Mouse (Mus musculus): ENCODE measurements at regions not wholly inside any gene's neighbourhood (a gene's known extent, or its start where the extent isn't known, plus 50 kb on each side); places are given as distances from the start of the nearest gene placed in this dataset.

DNA sequence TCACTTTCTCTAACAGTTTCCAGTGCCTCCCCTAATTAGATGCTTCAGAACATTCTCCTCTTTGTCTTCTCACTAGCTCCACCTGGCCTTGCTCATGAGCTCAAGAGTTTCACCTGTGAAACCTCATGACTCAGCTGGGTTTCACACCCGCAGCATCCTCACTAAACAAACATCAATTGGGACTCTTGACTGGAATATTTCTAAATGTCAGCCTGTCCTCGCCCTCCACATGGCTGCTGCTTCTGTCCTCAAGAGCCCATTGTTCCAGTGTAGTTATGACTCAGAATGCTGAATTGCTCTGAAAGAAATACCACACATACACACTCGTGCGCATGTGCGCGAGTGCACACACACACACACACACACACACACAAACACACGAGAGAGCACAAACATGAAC is 407.2 kb downstream of the Prss52 start:
- ATAC-seq (ENCODE audit: insufficient number of reproducible peaks, low FRiP score, low TSS enrichment): no peak

DNA sequence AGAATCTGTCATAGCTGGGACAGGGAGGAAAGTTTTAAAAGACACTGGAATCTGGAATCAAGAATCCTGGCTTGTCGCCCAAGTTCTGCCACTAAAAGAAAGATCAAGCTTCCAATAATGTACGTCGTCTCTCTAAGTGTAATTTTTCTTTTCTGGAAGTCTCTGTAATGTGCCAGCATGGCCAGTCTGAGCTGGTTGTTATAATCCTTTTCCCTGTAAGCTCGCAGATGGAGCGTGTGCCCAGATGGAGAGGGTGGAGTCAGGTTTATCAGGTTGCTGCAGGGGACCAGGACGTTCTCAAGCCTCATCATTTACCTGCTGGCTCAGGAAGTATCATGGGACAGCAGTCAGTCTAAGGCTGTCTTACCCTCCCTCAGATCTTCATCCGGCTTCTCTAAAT is 408.6 kb downstream of the Prss52 start:
- peak; percentile 52; the same call in 1 of the 2 replicates for ATAC-seq (ENCODE audit: insufficient number of reproducible peaks, low FRiP score, low TSS enrichment)

DNA sequence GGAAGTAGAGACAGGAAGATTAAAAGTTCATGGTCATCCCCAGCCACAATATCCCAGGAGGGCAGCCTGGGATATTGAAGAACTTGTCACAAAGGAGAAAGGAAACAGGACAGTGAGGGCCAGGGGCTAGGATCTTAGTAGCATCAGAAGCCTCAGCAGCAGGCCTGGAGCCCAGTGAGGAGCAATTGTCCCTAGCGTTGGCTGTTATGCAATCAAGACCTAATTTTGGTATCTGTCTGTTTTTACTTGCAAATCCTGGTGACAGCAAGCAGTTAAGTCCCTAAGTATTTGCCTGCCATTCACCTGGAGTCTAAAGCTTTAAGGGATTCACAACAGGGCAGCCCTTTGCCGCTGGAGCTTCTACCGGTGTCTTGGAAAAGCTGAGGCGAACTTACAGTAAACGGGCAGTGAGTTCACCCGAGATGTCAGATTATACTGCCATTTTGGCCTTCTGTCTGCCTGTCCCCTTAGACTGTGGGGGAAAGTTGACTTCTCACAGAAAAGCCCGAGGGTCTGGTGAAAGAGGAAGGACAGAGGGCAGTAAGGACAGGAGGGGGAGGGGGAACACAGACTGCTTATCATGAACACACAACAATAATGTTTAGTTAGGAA is 413.6 kb downstream of the Prss52 start:
- ATAC-seq (ENCODE audit: insufficient number of reproducible peaks, low FRiP score, low TSS enrichment): no peak

DNA sequence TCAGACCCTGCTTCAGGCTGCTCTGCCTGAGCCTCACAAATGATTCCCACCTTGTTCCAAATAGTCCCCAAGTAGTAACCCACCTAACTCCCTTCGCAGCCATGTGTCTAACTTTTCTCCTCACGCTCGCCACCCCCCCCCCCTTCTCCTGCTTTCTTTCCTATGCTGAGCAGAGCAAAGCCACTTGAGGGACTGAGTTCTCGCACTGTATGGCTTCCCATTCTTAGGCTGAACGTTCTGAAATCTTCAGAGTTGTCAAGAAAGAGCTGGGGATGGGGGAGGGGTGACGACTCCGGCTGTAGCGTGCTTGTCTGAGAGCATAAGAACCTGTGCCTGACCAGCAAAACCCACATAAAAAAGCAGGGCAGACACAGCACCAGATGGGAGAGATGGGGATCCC is 420.6 kb downstream of the Prss52 start:
- ATAC-seq (ENCODE audit: insufficient number of reproducible peaks, low FRiP score, low TSS enrichment): no peak

DNA sequence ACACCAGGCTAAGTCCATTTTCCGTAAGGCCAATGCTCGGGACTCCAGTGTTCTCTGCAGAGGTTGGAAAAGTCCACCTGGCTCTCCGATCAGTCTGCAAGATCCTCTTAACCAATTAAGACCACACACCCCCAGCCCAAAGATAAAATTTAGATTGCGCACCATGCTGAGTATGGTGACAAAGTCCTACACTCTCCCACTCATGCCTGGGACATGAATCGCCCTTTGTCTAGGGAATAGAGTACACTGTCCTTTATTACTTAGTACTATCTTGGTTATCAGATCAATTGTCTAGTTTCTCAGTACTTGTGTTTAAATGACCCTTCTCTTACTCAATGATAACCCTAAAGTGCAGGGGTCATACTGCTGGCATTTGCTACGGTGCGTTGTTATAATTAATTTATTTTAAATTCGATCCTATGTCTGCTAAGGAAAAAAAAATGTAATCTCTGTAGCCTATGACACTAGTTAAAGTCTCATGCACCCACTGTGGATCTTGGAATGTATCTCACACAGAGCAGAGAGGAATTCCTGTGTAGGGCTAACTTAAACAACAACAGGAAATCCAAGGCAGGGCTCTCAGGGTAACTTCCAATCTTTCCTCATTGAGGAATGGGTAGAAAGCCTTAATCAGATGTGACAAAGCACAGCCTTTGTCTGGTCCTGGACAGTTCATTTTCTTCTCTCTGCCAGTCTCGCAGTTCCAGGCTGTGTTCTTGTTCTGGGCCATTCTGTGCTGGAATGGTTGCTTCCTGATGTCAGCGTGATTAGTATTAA is 421.4 kb downstream of the Prss52 start:
- no peak for ATAC-seq (ENCODE audit: insufficient number of reproducible peaks, low FRiP score, low TSS enrichment)

DNA sequence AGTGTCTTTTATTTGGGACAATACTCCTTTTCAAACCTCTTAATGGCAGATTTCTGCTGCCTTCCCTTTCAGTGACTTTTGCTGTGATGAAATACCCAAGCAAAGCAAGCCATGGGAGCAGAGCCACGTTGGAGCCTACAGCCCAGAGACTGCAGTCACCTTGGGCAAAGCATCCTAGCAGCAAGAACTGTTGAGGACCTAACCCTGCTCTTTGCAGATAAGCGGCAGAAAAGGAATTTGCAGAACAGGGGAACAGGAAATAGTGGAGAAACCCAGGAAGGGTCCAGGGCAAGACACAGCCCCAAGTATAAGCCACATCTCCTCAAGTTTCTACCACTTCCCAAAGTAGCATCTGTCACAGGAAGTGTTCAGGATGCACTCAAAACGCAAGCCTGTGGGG is 426.5 kb downstream of the Prss52 start:
- ATAC-seq (ENCODE audit: insufficient number of reproducible peaks, low FRiP score, low TSS enrichment): no peak

DNA sequence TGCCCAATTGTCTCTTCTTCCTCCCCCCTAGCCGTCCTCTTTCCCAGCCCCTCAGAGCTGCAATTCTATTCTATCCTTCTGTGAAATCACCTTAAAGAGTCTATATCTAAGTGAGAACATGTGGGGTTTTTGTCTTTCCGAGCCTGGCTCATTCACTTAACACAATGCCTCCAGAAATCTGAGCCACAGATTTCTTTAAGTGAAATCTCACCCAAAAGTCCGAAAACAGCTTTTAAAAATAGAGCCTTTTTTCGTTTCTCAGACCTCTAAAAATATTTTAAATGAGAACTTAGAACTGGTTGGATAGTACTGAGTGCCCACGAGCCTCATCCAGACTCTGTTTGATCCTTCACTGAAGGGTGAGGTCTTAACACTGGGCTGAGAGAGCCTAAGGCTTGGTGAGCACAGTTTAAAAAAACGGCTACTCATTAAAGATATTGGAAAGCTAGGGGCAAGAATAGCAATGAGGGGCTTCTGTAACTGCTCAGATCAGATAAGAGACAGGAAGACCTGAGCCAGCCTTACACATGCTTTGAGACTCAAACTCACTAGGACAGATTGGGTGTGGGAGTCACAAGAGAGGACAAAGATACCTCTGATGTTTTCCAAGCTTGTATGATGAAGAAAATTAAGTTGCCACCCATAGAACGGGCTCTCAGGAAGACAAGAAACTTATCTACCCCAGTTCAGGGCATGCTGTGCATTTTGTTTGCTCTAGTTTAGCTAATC is 427.3 kb downstream of the Prss52 start:
- ATAC-seq (ENCODE audit: insufficient number of reproducible peaks, low FRiP score, low TSS enrichment): no peak

DNA sequence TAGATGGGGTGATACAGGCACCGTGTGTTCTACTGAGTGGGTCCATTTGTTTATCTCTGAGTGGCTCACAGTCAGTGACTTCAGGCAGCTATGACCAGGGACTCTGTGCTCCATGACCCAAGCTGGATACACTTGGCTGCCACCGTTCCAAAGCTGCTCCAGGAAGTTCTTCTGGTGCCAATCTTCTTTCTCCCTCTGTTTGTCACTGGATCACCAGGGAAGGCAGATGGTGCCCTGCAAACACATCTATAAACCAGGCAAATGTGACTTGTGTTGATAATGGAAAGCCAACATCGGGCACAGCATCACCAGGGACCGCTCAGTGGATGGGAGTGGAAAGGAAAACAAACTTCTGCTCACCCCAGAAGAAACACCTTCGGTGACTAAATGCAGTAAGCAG is 428.3 kb downstream of the Prss52 start:
- no peak for ATAC-seq (ENCODE audit: insufficient number of reproducible peaks, low FRiP score, low TSS enrichment)

DNA sequence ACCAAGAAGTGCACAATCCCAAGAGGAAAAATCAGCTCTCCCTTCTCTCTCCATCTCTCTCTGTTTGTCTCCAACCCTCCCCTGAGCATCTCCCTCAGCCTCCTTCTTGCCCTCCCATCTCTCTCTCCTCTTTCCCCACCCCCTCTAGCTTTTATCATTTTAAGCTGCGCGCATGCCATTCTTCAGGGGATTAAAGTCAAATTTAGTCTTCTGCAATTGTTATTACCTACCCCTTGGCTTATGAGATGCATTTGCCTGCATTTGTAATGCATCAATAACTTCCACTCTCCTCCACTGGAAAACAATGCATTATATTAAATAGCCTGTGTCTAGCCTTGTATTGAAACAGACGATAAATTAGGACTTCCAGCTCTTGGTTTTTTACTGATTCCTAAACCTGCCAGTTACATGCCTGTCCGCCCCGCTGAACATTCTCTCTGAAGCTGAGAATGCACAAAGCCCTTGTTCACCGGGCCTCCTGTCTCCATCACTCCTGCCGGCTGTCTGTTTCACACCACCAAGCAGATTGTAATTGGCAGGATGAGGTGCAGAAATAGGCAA is 429.6 kb downstream of the Prss52 start:
- peak; percentile 66; the same call in 1 of the 2 replicates for ATAC-seq (ENCODE audit: insufficient number of reproducible peaks, low FRiP score, low TSS enrichment)

DNA sequence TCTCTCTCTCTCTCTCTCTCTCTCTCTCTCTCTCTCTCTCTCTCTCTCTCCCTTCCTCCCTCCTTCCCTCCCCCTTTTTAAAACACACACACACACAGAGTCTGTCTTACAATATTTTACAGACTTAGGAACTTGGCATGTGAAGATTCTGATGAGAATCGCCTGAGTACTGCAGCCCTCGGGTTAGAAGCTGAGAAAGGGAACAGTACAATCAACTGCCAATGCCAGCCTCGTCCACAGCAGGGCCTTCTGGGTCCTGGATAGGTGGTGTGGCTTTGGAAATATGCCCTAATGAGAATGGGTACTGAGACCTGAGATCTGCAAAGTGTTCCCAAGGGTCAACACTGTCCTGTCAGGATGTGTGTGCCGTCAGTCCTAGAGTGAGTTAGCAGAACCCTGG is 430.1 kb downstream of the Prss52 start:
- ATAC-seq (ENCODE audit: insufficient number of reproducible peaks, low FRiP score, low TSS enrichment): peak; percentile 49; the same call in 1 of the 2 replicates

DNA sequence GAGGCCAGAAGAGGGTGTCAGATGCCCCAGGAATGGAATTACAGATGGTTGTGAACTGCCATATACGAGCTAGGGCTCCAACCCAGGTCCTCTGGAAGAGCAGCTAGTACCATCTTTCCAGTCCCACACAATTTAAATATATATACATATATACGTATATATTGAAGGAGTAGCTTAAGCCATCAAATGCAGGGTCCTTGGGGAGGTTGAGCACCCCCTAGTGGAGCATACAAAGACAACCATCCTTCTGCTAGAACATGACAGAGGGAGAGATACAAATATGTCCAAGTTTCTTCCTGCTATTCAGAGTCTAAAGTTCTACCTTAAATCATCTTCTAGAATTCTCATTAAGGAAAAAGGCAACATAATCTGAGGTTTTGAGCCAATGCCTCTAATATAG is 435.4 kb downstream of the Prss52 start:
- no peak for ATAC-seq (ENCODE audit: insufficient number of reproducible peaks, low FRiP score, low TSS enrichment)

DNA sequence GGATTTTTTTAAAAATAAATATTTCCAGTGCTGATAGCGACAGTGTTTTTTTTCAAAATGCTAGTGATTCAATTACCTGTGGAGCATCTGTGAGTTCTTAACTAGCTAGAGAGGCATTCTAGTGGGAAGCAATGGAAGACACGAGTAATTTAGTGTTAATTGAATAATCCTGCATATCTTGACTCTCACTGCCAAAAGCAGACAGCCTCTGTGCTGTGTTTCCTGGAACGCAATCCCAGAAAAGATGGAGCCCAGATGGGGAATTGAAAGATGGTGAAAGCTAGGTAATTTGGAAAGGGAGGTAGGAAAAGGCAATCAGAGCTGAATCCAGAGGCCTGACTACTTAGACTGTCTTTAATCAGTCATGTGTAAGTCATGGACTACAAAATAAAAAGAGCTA is 441.0 kb downstream of the Prss52 start:
- no peak for ATAC-seq (ENCODE audit: insufficient number of reproducible peaks, low FRiP score, low TSS enrichment)

DNA sequence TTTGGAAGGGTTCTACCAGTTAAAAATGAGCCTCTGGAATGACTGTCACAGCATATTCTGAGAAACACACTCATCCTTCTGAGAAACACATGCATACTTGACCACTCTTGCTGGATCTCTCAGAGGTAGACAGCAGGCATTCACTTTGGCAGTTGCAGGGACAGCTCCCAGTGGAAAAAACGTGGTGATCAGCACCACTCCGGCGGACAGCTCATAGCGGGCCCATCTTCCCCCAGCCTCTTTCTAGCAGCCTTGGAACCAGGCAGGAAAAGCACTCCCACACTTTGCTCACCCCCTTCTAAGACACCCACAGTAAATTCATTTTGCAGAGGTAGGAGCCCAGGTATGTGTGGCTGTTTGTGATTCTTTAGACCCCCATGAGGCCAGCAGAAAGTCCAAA is 442.7 kb downstream of the Prss52 start:
- ATAC-seq (ENCODE audit: insufficient number of reproducible peaks, low FRiP score, low TSS enrichment): no peak

DNA sequence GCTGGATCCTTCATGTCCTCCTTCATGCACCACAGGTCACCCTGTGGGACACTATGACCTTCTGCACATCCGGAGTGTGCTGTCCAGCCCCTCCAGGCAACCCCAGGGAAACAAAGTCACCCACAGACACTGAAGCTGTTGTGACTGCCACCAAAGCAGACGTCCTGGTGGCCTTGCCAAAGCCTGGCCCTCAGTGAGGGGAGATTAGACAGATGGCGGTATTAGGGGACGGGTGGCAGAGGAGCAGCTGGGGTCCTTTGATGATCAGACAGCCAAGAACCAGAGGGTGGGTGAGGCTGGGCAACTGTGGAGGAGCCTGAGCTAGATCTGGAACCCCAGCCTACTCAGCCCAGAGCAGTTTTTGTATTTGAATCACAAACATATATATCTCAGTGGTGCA is 448.9 kb downstream of the Prss52 start:
- no peak for ATAC-seq (ENCODE audit: insufficient number of reproducible peaks, low FRiP score, low TSS enrichment)

DNA sequence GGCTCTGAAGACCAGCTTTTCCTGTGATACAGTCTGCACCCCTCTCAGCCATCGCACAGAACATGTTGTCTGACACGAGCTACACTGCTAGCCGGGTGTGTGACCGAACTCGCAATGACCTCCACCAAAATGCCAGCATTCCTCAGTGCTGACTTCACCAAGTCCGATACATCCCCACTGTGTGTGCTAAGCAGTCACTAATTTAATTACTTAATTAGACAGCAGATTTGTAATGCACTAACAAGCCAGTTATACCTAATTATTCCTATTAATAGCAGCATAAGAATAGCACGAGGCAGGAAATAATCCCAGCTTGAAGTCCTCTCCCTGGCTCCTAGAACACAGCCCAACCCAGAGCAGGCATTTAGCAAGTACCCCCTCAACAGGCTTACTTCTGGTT is 452.0 kb downstream of the Prss52 start:
- no peak for ATAC-seq (ENCODE audit: insufficient number of reproducible peaks, low FRiP score, low TSS enrichment)

DNA sequence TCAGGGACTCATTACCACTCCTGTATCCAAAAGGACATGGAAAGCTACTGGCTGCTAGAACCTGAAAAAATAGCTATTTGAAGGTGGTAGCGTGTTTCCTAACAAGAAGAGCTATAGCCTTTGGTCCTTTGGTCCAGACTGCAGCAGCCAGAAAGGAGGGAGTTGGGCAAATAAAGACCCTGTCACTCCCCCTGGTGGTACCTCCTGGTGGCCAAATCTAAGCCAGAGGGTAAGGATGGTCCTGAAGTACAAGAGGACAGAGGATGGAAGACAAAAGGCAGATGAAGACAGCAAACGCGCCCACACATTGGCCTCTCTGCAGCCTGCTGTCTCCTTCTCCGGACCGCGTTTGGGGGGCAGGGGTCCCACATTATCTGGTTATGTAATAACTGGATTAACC is 453.4 kb downstream of the Prss52 start:
- no peak for ATAC-seq (ENCODE audit: insufficient number of reproducible peaks, low FRiP score, low TSS enrichment)

DNA sequence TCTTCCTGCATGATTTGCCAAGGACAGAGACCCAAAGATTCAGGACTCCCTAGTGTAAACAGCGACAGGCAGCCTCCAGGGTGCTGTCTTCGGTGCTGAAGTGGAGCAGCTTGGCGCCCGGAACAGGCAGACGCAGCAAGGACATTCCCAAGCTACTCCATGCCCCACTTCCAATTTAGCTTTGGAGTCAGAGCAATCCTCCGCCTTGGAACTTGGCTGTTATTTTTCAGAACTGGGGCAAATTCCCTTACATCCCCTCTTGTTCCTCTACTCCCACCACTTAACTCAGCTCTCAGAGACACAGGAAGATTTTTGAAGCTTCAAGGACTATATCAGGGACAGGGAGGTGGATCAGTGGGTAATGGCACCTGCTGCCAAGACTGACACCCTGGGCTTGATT is 464.6 kb downstream of the Prss52 start:
- no peak for ATAC-seq (ENCODE audit: insufficient number of reproducible peaks, low FRiP score, low TSS enrichment)

DNA sequence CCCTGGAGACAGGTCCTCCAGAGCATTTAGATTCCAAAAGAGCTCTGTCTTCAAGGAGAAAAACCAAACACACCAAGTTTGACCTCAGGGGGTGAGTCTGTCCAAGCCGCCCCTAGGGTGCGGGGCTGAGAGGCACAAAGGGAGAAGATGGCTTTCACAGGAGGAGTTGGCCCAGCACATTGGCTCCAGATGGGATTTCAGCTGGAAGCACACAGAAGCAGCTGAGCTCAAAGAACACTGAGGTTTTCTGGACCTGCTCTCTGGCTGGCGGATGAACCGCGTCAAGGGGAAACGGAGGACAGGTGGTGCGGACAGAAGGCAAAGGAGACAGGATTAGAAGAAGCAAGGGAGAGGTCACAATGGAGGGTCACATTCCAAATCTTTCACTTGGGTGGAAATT is 466.9 kb downstream of the Prss52 start:
- peak; percentile 65; the same call in 1 of the 2 replicates for ATAC-seq (ENCODE audit: insufficient number of reproducible peaks, low FRiP score, low TSS enrichment)

DNA sequence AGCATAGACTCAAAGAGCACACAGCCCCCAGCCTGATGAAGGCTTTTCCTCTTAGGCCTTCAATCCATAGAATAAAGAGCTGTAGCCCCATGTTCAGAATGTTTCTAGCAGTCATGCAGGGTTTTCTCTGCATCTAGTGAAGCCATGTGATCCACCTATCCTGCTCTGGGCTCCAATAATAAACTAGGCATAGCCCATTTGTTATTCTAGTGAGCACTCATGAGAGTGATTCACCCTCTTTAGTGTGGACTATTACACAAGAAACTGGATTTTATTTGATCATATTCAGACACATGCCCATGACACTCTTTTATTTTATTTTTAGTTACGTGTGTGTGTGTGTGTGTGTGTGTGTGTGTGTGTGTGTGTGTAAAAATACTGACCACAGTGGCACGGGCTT is 468.7 kb downstream of the Prss52 start:
- no peak for ATAC-seq (ENCODE audit: insufficient number of reproducible peaks, low FRiP score, low TSS enrichment)

DNA sequence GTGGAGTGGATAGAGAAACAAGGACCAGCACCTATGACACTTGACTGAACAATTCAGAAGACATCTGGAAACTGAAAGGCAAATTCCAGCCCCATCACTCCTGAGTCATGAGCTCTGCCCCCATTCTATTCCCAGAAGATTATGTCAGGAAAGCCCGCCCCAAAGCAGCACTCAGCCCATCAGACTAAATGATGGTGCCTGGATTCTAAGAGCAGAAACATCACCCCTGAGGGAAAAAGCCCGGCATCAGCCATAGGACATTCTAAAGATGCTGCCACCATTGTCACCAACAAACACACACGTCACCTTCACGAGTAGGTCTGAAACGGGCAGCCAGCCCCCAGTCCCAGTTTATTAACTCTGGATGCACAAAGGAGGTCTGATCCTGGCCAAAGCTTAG is 469.7 kb downstream of the Prss52 start:
- ATAC-seq (ENCODE audit: insufficient number of reproducible peaks, low FRiP score, low TSS enrichment): no peak

DNA sequence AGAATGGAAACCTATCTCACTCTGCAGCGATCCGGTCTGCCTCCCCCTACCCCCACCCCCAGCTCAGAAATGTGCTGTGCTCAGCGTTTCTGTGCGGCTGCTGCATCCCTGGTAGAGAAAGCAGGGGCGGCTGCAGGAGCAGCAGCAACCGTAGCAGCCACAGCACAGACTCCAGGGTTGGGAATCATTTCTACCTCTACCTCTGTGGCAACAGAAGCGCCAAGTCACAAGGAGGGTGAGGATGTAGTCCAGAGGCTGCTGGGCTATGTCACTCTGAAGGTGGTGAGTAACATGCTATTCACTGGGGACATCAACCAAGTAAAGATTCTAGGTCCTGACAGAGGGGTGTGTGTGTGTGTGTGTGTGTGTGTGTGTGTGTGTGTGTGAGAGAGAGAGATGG is 470.2 kb downstream of the Prss52 start:
- ATAC-seq (ENCODE audit: insufficient number of reproducible peaks, low FRiP score, low TSS enrichment): no peak
